Mouse (Mus musculus) heart, adult 10 weeks (tissue): ENCODE results near the gene Rab4b. TPM values are rescaled to one million over a fixed set of nuclear protein-coding genes. Genes with fewer than 3 reads are reported as not detected.

Experiments
- polyA plus RNA-seq: library from polyadenylated mRNA; stranded (reverse); fragments of 350-450 nt; fragmentation: Illumina TruSeq; extraction: RNeasy Lipid Tissue Mini Kit (QIAGEN cat#74804); gene quantifications from one replicate; pipeline ENCODE4 v1.2.3, GENCODE M21; 2014; ENCODE audit warnings: low read depth, low replicate concordance

Rab4b gene
- 17.7 TPM for polyA plus RNA-seq

GRCm38 (mm10) chr7:27178324-27179216 is at the start of gene Rab4b:
Gene Rab4b, minus strand, starts transcription at chr7:27178896.

DNA sequence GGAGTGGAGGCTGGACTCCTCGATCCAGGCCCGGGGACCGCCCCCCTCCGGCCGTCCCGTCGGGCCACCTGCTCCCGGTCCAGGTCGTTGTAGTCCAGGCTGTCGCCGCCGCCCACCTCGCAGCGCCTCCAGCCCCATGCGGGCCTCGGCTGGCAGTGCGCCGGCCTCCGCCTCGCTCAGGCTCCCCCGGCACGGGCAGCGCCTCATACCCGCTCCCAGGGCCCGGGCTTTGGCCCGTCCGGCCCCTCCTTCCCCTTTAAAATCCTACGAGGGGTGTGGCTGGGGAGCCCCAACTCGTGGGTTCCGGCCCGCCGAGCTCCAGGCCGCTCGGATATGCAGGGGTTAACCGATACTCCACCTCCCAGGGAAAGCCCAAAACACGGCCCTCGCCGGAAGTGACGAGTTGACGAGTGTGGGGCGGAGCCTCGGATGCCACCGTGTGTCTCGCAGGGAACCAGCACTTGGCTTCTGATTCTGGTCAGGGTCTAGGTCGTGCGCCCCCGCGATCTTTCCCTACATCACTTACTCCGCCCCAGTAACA is 49.7 kb upstream of the Rab4b start, which contains the start of gene Itpkc:
Gene Itpkc (minus strand): TSS at position 381 of the 541 bp plus-strand sequence.

DNA sequence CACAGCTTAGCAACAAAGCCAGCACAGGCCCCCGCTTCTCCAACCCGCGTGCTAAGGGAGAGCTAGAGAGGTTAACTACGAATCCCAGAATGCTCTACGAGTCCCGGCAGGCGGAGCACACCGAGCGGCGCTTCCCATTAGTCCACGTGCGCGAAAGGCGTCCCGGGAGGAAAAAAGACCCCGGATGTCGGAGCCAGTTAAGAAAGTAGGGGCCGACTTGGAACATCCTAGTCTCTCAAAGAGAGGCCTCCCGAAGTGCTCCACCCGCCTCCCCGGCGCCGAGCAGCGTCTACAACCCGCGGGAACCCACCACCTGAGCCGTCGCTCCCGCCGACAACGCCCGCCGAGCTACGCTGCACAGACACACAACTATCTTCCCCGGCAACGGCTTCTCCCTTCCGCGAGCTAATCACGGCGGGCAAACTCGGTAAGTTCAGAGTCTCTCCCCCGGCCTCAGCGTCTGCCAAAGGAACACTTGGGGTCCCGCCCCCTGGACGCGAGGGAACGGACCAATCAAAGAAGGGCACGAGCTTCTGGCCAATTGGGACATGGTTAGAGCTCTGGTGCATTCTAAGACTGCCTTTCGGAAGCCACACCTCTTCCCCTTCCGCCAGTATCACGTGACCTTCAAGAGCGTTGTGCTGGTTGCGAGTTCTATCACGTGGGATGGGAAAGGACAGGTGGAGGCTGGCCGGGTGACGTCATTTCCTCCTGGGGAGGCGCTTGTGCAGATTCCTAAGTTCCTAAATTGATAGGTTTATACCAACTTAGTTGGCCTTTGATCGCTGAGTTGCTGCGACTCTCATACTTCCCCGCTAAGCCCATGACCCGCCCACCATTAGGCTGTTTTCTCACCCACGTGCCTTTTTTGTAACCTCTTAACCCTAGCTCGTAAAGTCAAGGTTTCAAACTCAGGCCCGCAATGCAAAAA is 17.2 kb upstream of the Rab4b start, which contains the start of the genes BC024978 and Snrpa:
Gene BC024978 (plus strand): TSS at position 101 of the 931 bp plus-strand sequence.
Gene Snrpa (minus strand): TSS at position 591 of the 931 bp plus-strand sequence.

GRCm38 (mm10) chr7:27180837-27181695 is 2.4 kb upstream of the Rab4b start, which contains the start of the genes Gm21983 and Mia:
Gene Gm21983, minus strand, starts transcription at chr7:27181086.
Gene Mia, minus strand, starts transcription at chr7:27181157.

DNA sequence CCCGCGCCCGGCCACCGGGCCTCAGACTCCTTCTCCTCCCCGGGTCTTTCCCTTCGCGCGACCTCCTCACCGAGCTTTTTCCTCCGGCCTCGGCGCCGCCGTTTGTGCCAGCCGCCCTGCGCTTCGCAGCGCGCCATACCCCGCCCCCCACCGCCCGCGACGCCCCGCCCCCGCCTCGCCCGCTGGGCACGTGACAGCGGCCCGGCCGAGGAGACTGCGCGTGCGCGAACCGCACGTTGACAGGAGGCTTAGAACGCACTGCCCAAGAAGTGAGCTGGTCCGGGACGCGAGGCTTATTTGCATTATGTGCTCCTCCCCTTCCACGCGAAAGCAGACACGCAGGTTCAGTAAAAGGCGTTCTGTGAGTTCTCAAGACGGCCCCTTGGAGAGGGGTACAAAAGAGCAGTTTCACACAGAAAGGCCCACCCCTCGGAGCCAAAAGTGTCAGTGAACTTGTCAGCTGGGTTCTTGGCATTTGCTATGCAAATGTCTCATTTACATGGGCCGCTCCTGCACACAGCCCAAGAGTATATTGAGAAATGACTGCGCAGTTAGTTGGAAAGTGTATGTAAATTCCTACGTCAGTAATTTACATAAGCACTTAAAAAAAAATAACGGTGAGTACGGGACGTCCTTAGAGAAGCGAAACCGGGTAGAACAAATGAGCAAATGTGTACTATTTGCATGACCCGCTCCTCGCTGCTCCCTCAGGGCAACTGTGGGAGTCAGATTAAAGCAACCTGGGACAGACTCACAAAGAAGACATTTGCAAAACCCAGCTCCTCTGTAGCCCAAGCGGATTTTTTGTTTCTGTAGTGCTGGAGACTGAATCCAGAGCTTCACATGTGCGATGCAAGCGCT is 11.9 kb downstream of the Rab4b start, which contains the start of gene Egln2:
Gene Egln2 (minus strand): TSS at position 189 of the 861 bp plus-strand sequence.

DNA sequence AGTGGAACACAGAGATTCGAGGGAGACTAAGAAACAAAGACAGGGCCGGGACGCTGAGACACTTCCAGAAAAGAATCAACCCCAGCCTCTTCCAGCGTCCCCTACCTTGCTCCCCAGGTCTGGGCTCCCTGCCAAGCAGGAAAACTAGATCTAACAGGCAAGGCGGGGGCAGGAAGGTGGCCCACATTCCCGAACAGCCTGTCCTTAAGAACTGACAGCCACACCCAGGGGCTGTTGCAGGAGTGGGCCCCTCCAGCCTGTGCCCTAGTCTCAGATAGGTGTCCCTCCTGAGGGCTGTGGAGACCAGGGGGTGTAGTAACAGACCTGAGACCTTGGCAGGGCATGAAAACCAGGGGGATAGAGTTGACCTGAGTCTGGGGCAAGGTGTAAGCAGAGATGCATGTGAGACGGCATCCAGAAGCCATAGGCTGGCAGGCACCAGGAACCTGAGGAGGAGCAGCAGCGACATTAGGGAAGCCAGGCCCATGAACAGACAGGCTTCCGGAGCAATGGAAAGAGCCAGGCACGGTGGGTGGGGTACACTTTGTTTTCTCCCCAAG is 25.4 kb downstream of the Rab4b start, which contains the start of gene Cyp2t4:
Gene Cyp2t4 (plus strand): TSS at position 510 of the 560 bp plus-strand sequence.

DNA sequence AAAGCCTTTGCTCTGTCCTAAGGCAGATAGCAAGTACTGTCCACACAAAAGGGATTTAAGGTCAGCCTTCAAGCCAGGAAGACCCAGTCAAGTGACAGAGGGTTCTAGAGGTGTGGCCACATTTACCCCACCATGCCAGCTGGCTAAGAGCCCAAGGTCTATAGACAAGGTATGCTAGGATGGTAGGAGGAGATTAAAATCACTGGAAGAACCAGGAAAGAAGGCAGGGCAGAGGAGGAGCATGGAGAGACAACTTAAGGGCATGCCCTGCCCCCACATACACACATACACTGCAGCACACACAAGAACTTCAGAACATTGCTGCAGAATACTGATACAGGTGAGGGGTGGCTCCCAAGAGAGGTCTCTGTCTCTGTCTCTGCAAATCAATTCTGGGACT is 59.0 kb downstream of the Rab4b start, which contains the start of gene Cyp2f2:
Gene Cyp2f2 (plus strand): TSS at position 234 of the 400 bp plus-strand sequence.

Other genes starting within 250 kb of the Rab4b start
- not detected for gene Cyp2a22, start 239.5 kb downstream of the Rab4b start, polyA plus RNA-seq
- gene Cyp2a12, start 149.8 kb downstream of the Rab4b start, polyA plus RNA-seq = 0.63 TPM
- 1.7 TPM for gene Cyp2f2, start 59.0 kb downstream of the Rab4b start, polyA plus RNA-seq
- gene Cyp2t4, start 25.2 kb downstream of the Rab4b start, polyA plus RNA-seq = not detected
- gene Egln2, start 12.1 kb downstream of the Rab4b start, polyA plus RNA-seq = 44.6 TPM
- gene Gm21983, start 2.2 kb upstream of the Rab4b start, polyA plus RNA-seq = not detected
- gene Mia, start 2.3 kb upstream of the Rab4b start, polyA plus RNA-seq = not detected
- 9.3 TPM for gene BC024978, start 16.9 kb upstream of the Rab4b start, polyA plus RNA-seq
- gene Snrpa, start 17.4 kb upstream of the Rab4b start, polyA plus RNA-seq = 36.3 TPM
- 4.3 TPM for gene Itpkc, start 49.8 kb upstream of the Rab4b start, polyA plus RNA-seq
- gene Coq8b, start 54.1 kb upstream of the Rab4b start, polyA plus RNA-seq = 8.5 TPM
- gene Numbl, start 79.5 kb upstream of the Rab4b start, polyA plus RNA-seq = 5.8 TPM
- 237 TPM for gene Ltbp4, start 158.8 kb upstream of the Rab4b start, polyA plus RNA-seq
- gene Shkbp1, start 177.1 kb upstream of the Rab4b start, polyA plus RNA-seq = 9.0 TPM
- gene Gm20479, start 178.5 kb upstream of the Rab4b start, polyA plus RNA-seq = not detected